Mouse (Mus musculus) lung, adult 2 months (tissue): ENCODE data around the gene Elmod2. TPM values are rescaled to one million over a fixed set of nuclear protein-coding genes. Genes with fewer than 3 reads are reported as not detected.

Source experiments
- DNase-seq: peaks from one replicate; pipeline ENCODE4 v3.0.0; 2022
- H3K4me1 ChIP-seq: fragments of 200-500 bp; 2 replicates; pipeline ENCODE4 v1.6.1; 2011; ENCODE audit warnings: low read length; ENCODE audit not compliant: control insufficient read depth, insufficient read depth
- H3K4me3 ChIP-seq: fragments of 200-500 bp; replicated peaks from 2 replicates; pipeline ENCODE3; 2011; ENCODE audit warnings: low read depth, mild to moderate bottlenecking, control low read depth, low read length; ENCODE audit errors: extremely low read depth
- CTCF ChIP-seq: fragments of 200-500 bp; IDR thresholded peaks from 2 replicates; pipeline ENCODE4 v1.5.1; 2011; ENCODE audit warnings: mild to moderate bottlenecking, low read length, control low read depth; ENCODE audit not compliant: insufficient read depth
- POLR2A ChIP-seq: fragments of 200-500 bp; IDR thresholded peaks from 2 replicates; pipeline ENCODE4 v1.6.1; 2011; ENCODE audit warnings: low read depth, mild to moderate bottlenecking, control low read depth, low read length, borderline replicate concordance; ENCODE audit errors: extremely low read depth
- WGBS: fragments of 180-500 bp; shearing (Covaris S2); methylation state at CpG from one replicate; pipeline ENCODE4 v1.1.7; 2018; 5-methylcytosine and 5-hydroxymethylcytosine counted together
- polyA plus RNA-seq: library from polyadenylated mRNA; depleted of rRNA; stranded (reverse); fragments of >200 nt; gene quantifications from 2 replicates; pipeline ENCODE4 v1.2.3, GENCODE M21; 2012; rRNA removed

The Elmod2 gene
- polyA plus RNA-seq, 1 experiment, result 3.7 TPM

- Histone ChIP-seq H3K4me3 (no peak overlapping the region), H3K4me1 (no peaks in the 10 kb centered on the region)
- TF ChIP-seq POLR2A (no peak), CTCF (no peak)
- no peak for DNase-seq
- 62% methylated on average over 8 of the region's 8 CpGs for whole genome bisulfite sequencing
Measured at GRCm38 (mm10) chr8:83285391-83285790, 46.9 kb downstream of the Elmod2 start.

GRCm38 (mm10) chr8:83278431-83278830 lies 53.9 kb downstream of the Elmod2 start:
- no peak for DNase-seq
- WGBS, result 70% methylated on average over 6 of the region's 6 CpGs
- H3K4me1 ChIP-seq, result no peaks in the 10 kb centered on the region
- H3K4me3 ChIP-seq, result no peak overlapping the region
- TF ChIP-seq CTCF, result no peak
- TF ChIP-seq POLR2A, result no peak

- Histone ChIP-seq H3K4me1 (no peaks in the 10 kb centered on the region), H3K4me3 (no peak overlapping the region)
- no peak for DNase-seq
- TF ChIP-seq CTCF (no peak), POLR2A (no peak)
- 50% methylated on average over 11 of the region's 11 CpGs for WGBS
Measured at GRCm38 (mm10) chr8:83274470-83274869, 57.8 kb downstream of the Elmod2 start.

GRCm38 (mm10) chr8:83272464-83272863 lies 59.8 kb downstream of the Elmod2 start:
- TF ChIP-seq POLR2A, result no peak
- TF ChIP-seq CTCF, result no peak
- no peak overlapping the region for H3K4me3 ChIP-seq
- no peaks in the 10 kb centered on the region for H3K4me1 ChIP-seq
- no peak for DNase-seq
- WGBS, result 61% methylated on average over 10 of the region's 10 CpGs

- TF ChIP-seq CTCF (no peak), POLR2A (no peak)
- Histone ChIP-seq H3K4me3 (no peak overlapping the region), H3K4me1 (no peaks in the 10 kb centered on the region)
- no peak for DNase-seq
- 97% methylated on average over 14 of the region's 14 CpGs for WGBS
Measured at GRCm38 (mm10) chr8:83271172-83271571, 61.1 kb downstream of the Elmod2 start.

Other genes starting within 250 kb of the Elmod2 start
- 21.9 and 22.7 TPM in 2 replicates for gene Tbc1d9, start 167.1 kb downstream of the Elmod2 start, polyA plus RNA-seq
- 0.67 and 1.4 TPM in 2 replicates for gene Gm10645, start 166.3 kb downstream of the Elmod2 start, polyA plus RNA-seq
- gene Ucp1, start 42.1 kb downstream of the Elmod2 start, polyA plus RNA-seq, result 2.1 and 179 TPM in 2 replicates
- gene Mgat4d, start 16.0 kb upstream of the Elmod2 start, polyA plus RNA-seq, result not detected in 2 replicates
- not detected in 2 replicates for gene Clgn, start 57.4 kb upstream of the Elmod2 start, polyA plus RNA-seq
- gene Scoc, start 125.9 kb upstream of the Elmod2 start, polyA plus RNA-seq, result 9.7 and 12.6 TPM in 2 replicates
- not detected in 2 replicates for gene Olfr370, start 203.3 kb upstream of the Elmod2 start, polyA plus RNA-seq
- gene Ndufb7, start 234.2 kb upstream of the Elmod2 start, polyA plus RNA-seq, result 269 and 286 TPM in 2 replicates